Mouse (Mus musculus) G1E (cell line): ENCODE measurements around the gene Apopt1.

Experiments
- CTCF ChIP-seq: IDR thresholded peaks from 2 replicates; pipeline ENCODE4 v1.5.1; 2012; ENCODE audit warnings: low read depth, low read length, inconsistent platforms, mixed read lengths
- GATA1 ChIP-seq: IDR thresholded peaks from 2 replicates; pipeline ENCODE4 v1.6.1; 2012; ENCODE audit warnings: borderline replicate concordance, low read length, inconsistent platforms, mixed read lengths

- TF ChIP-seq CTCF, result no peak
- no peak for TF ChIP-seq GATA1
These were observed 35.6 kb upstream of the Apopt1 start for GRCm38 (mm10) chr12:111677421-111677820.
